Comparison of ENCODE assay signal across 11 mouse cellular contexts in the genomic region with DNA sequence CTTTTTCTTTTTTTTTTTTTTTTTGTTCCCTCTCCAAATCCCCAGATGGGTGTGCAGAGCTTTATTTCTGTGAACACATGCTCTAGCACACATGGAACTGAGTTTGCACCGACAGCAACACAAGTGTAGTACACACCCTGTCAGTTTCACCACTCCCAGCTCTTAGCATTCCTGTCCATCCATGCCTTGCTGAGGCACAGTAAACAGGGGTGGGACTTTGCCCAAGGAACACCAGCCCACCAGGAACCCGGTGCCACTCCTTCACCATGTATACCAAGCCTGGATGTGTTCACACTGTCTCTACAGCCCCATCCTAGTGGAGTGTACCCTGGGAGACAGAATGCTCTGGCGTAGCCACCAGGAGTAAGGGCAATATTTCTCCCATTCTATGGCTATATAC. TPM values are rescaled to one million over a fixed set of nuclear protein-coding genes. Genes with fewer than 3 reads are reported as not detected.
DNase-seq lines count a peak whose midpoint lies in the region; ATAC-seq and TF ChIP-seq lines count a peak whose summit lies in the region.
"Had no signal": no experiment of that assay in that cellular context is flagged by ENCODE, and none has a peak within 500 bp of the region (broad histone marks: within the 10 kb centered on the region; RNA-seq: fewer than 3 reads in every experiment).

No protein-coding gene starts in this region.

- H3K4me2 ChIP-seq in forebrain, embryonic 13.5 days, result peak overlapping the region; percentile 84; the same call in 1 of the 2 replicates
- no peak overlapping the region for H3K4me2 ChIP-seq in midbrain, embryonic 11.5 days
- peak overlapping the region; percentile 97; the same call in 1 of the 2 replicates for H3K4me2 ChIP-seq in embryonic facial prominence, embryonic 15.5 days (replicated peaks)

- H3K4me3 ChIP-seq in forebrain, embryonic 13.5 days, result no peak overlapping the region
- H3K4me3 ChIP-seq in forebrain, embryonic 10.5 days, result no peak overlapping the region
- H3K4me3 ChIP-seq in midbrain, embryonic 11.5 days (ENCODE audit: low read depth, low read length), result no peak overlapping the region
- H3K4me3 ChIP-seq in midbrain, embryonic 10.5 days, result no peak overlapping the region
- 0 out of 2 replicates have a peak overlapping the region, but pooled peaks have one; percentile 75 for H3K4me3 ChIP-seq in embryonic facial prominence, embryonic 15.5 days (replicated peaks)
- H3K4me3 ChIP-seq in olfactory bulb, adult 2 months (ENCODE audit: insufficient read depth, low read depth, low read length), result no peak overlapping the region
- H3K4me3 ChIP-seq in gastrocnemius, adult 2 months, result no peak overlapping the region

- H3K27ac ChIP-seq in forebrain, embryonic 13.5 days, result no peak overlapping the region; the same call in 1 of the 2 replicates
- no peak overlapping the region for H3K27ac ChIP-seq in forebrain, embryonic 10.5 days
- H3K27ac ChIP-seq in midbrain, embryonic 11.5 days (ENCODE audit: low read depth, low read length), result no peak overlapping the region
- no peak overlapping the region for H3K27ac ChIP-seq in midbrain, embryonic 10.5 days (replicated peaks)
- H3K27ac ChIP-seq in embryonic facial prominence, embryonic 15.5 days (replicated peaks), result peak overlapping the region; percentile 66; the same call in 1 of the 2 replicates
- H3K27ac ChIP-seq in olfactory bulb, adult 2 months (ENCODE audit: insufficient read depth, low read depth, low read length), result peak overlapping the region; percentile 13; the same call in 1 of the 2 replicates
- no peak overlapping the region for H3K27ac ChIP-seq in gastrocnemius, adult 2 months

- no peaks in the 10 kb centered on the region for H3K9me3 ChIP-seq in forebrain, embryonic 13.5 days (replicated peaks)
- no peaks in the 10 kb centered on the region for H3K9me3 ChIP-seq in forebrain, embryonic 10.5 days
- H3K9me3 ChIP-seq in midbrain, embryonic 11.5 days (ENCODE audit: control insufficient read depth, low read length), result no peaks in the 10 kb centered on the region
- H3K9me3 ChIP-seq in midbrain, embryonic 10.5 days (replicated peaks), result no peaks in the 10 kb centered on the region
- H3K9me3 ChIP-seq in embryonic facial prominence, embryonic 15.5 days (replicated peaks), result no peaks in the 10 kb centered on the region
- H3K9me3 ChIP-seq: kidney, embryonic 15.5 days had no signal

- TF ChIP-seq CTCF in olfactory bulb, adult 2 months (IDR thresholded peaks at IDR 0.05; ENCODE audit: insufficient read depth, low read depth, low read length), result no peak
- no peak for TF ChIP-seq CTCF in gastrocnemius, adult 2 months (IDR thresholded peaks at IDR 0.05)

- no peak for ATAC-seq in forebrain, embryonic 13.5 days
- ATAC-seq in midbrain, embryonic 11.5 days (ENCODE audit: low FRiP score), result no peak
- ATAC-seq in embryonic facial prominence, embryonic 15.5 days (ENCODE audit: insufficient number of reproducible peaks, low FRiP score, low TSS enrichment, low read depth), result no peak

- H3K9ac ChIP-seq in forebrain, embryonic 13.5 days, result no peak overlapping the region
- no peak overlapping the region for H3K9ac ChIP-seq in midbrain, embryonic 11.5 days (ENCODE audit: low read length)
- no peak overlapping the region for H3K9ac ChIP-seq in embryonic facial prominence, embryonic 15.5 days
- H3K9ac ChIP-seq: lung, embryonic 14.5 days had no signal

- WGBS in forebrain, embryonic 13.5 days, result 58% methylated on average over 3 of the region's 3 CpGs
- 57% methylated on average over 3 of the region's 3 CpGs for WGBS in forebrain, embryonic 10.5 days
- WGBS in midbrain, embryonic 11.5 days, result 67% methylated on average over 3 of the region's 3 CpGs
- 70% methylated on average over 3 of the region's 3 CpGs for WGBS in midbrain, embryonic 10.5 days
- WGBS in embryonic facial prominence, embryonic 15.5 days, result 57% methylated on average over 3 of the region's 3 CpGs
- WGBS in olfactory bulb, adult 2 months, result 40% methylated on average over 3 of the region's 3 CpGs

- no peak for DNase-seq in forebrain, embryonic 10.5 days (ENCODE audit: extremely low spot score, low spot score)
- DNase-seq in midbrain, embryonic 11.5 days (ENCODE audit: low spot score, missing footprints), result peak; percentile 87
- DNase-seq in midbrain, embryonic 10.5 days (ENCODE audit: low spot score), result no peak
- no peak for DNase-seq in gastrocnemius, adult 2 months
- DNase-seq in ovary, postnatal 36 days (ENCODE audit: low spot score), result no peak
- DNase-seq: adrenal gland, adult 2 months; lung, embryonic 14.5 days had no signal

- H3K27me3 ChIP-seq in forebrain, embryonic 13.5 days, result peaks cover 22% of the 10 kb centered on the region
- H3K27me3 ChIP-seq in forebrain, embryonic 10.5 days (ENCODE audit: poor library complexity, severe bottlenecking), result peaks cover 41% of the 10 kb centered on the region
- peaks cover 15% of the 10 kb centered on the region for H3K27me3 ChIP-seq in midbrain, embryonic 11.5 days (ENCODE audit: control insufficient read depth, insufficient read depth, low read length)
- peaks cover 46% of the 10 kb centered on the region for H3K27me3 ChIP-seq in midbrain, embryonic 10.5 days (ENCODE audit: low read depth, poor library complexity, severe bottlenecking)
- peaks cover 9% of the 10 kb centered on the region; the same call in 1 of the 2 replicates for H3K27me3 ChIP-seq in embryonic facial prominence, embryonic 15.5 days

- no peak for TF ChIP-seq POLR2A in olfactory bulb, adult 2 months (IDR thresholded peaks at IDR 0.05; ENCODE audit: insufficient read depth, low read depth, low read length)

- H3K4me1 ChIP-seq in forebrain, embryonic 13.5 days, result peaks cover 30% of the 10 kb centered on the region
- peaks cover 49% of the 10 kb centered on the region for H3K4me1 ChIP-seq in forebrain, embryonic 10.5 days
- H3K4me1 ChIP-seq in midbrain, embryonic 11.5 days (ENCODE audit: control insufficient read depth, insufficient read depth, low read length), result peaks cover 27% of the 10 kb centered on the region
- H3K4me1 ChIP-seq in midbrain, embryonic 10.5 days, result peaks cover 54% of the 10 kb centered on the region
- H3K4me1 ChIP-seq in embryonic facial prominence, embryonic 15.5 days, result peaks cover 43% of the 10 kb centered on the region
- peaks cover 26% of the 10 kb centered on the region for H3K4me1 ChIP-seq in olfactory bulb, adult 2 months (ENCODE audit: control insufficient read depth, insufficient read depth, low read length)

- H3K36me3 ChIP-seq in forebrain, embryonic 13.5 days (ENCODE audit: poor library complexity, severe bottlenecking), result peaks cover 45% of the 10 kb centered on the region
- H3K36me3 ChIP-seq in forebrain, embryonic 10.5 days (replicated peaks), result peaks cover 41% of the 10 kb centered on the region
- H3K36me3 ChIP-seq in midbrain, embryonic 11.5 days (ENCODE audit: control insufficient read depth, insufficient read depth, low read length), result peaks cover 18% of the 10 kb centered on the region; the same call in 1 of the 2 replicates
- peaks cover 44% of the 10 kb centered on the region for H3K36me3 ChIP-seq in midbrain, embryonic 10.5 days
- peaks cover 37% of the 10 kb centered on the region for H3K36me3 ChIP-seq in embryonic facial prominence, embryonic 15.5 days

- intact Hi-C loops in gastrocnemius, adult 2 months (cut with DNase I), result no loop called here

RNA-seq across cellular contexts. Expression of a gene that starts 0.9 kb away (rescaled TPM):
- 2.4 and 3.0 TPM in 2 replicates for polyA plus RNA-seq in forebrain, embryonic 13.5 days (2015; fragmentation: Nextera tagmentation; extraction: Ambion mirVana)
- polyA plus RNA-seq in forebrain, embryonic 10.5 days (2016; fragmentation: Nextera tagmentation; extraction: Ambion mirVana), result 1.00 and 1.2 TPM in 2 replicates
- 1.6 and 1.8 TPM in 2 replicates for polyA plus RNA-seq in midbrain, embryonic 11.5 days (2014; fragmentation: Nextera tagmentation; extraction: Ambion mirVana)
- 1.3 TPM in 2 replicates for polyA plus RNA-seq in midbrain, embryonic 10.5 days (2016; fragmentation: Nextera tagmentation; extraction: Ambion mirVana)
- 13.0 and 13.9 TPM in 2 replicates for polyA plus RNA-seq in embryonic facial prominence, embryonic 15.5 days (2015; fragmentation: Nextera tagmentation; extraction: Ambion mirVana)
- 182 TPM in 1 of 2 replicates, not detected in the other for polyA plus RNA-seq in olfactory bulb, adult 2 months (2012; ENCODE audit: insufficient read depth, insufficient read length, low replicate concordance, missing spikeins)
- total RNA-seq in gastrocnemius, adult 2 months (2021), result under 1 TPM; 0.22 to 0.26 TPM

RNA-seq across cellular contexts. Expression of a gene that starts 27.7 kb away (rescaled TPM):
- polyA plus RNA-seq in forebrain, embryonic 13.5 days (2015; fragmentation: Nextera tagmentation; extraction: Ambion mirVana), result 5.0 and 5.4 TPM in 2 replicates
- polyA plus RNA-seq in forebrain, embryonic 10.5 days (2016; fragmentation: Nextera tagmentation; extraction: Ambion mirVana), result 4.5 and 4.7 TPM in 2 replicates
- 4.4 and 5.9 TPM in 2 replicates for polyA plus RNA-seq in midbrain, embryonic 11.5 days (2014; fragmentation: Nextera tagmentation; extraction: Ambion mirVana)
- polyA plus RNA-seq in midbrain, embryonic 10.5 days (2016; fragmentation: Nextera tagmentation; extraction: Ambion mirVana), result 3.7 and 3.9 TPM in 2 replicates
- 4.8 and 5.3 TPM in 2 replicates for polyA plus RNA-seq in embryonic facial prominence, embryonic 15.5 days (2015; fragmentation: Nextera tagmentation; extraction: Ambion mirVana)
- polyA plus RNA-seq in olfactory bulb, adult 2 months (2012; ENCODE audit: insufficient read depth, insufficient read length, low replicate concordance, missing spikeins), result not detected in 2 replicates
- 1 to 10 TPM; 6.1 to 6.6 TPM for total RNA-seq in gastrocnemius, adult 2 months (2021)

RNA-seq across cellular contexts. Expression of a gene that starts 31.0 kb away (rescaled TPM):
- polyA plus RNA-seq in forebrain, embryonic 13.5 days (2015; fragmentation: Nextera tagmentation; extraction: Ambion mirVana), result 46.4 and 51.1 TPM in 2 replicates
- polyA plus RNA-seq in forebrain, embryonic 10.5 days (2016; fragmentation: Nextera tagmentation; extraction: Ambion mirVana), result 45.7 and 49.7 TPM in 2 replicates
- polyA plus RNA-seq in midbrain, embryonic 11.5 days (2014; fragmentation: Nextera tagmentation; extraction: Ambion mirVana), result 51.9 and 53.1 TPM in 2 replicates
- polyA plus RNA-seq in midbrain, embryonic 10.5 days (2016; fragmentation: Nextera tagmentation; extraction: Ambion mirVana), result 49.0 and 55.7 TPM in 2 replicates
- 37.0 and 42.2 TPM in 2 replicates for polyA plus RNA-seq in embryonic facial prominence, embryonic 15.5 days (2015; fragmentation: Nextera tagmentation; extraction: Ambion mirVana)
- polyA plus RNA-seq in olfactory bulb, adult 2 months (2012; ENCODE audit: insufficient read depth, insufficient read length, low replicate concordance, missing spikeins), result not detected in 2 replicates
- 10 to 100 TPM; 17.4 to 21.9 TPM for total RNA-seq in gastrocnemius, adult 2 months (2021)

RNA-seq across cellular contexts. Expression of a gene that starts 40.4 kb away (rescaled TPM):
- 31.3 and 32.9 TPM in 2 replicates for polyA plus RNA-seq in forebrain, embryonic 13.5 days (2015; fragmentation: Nextera tagmentation; extraction: Ambion mirVana)
- 22.9 and 24.1 TPM in 2 replicates for polyA plus RNA-seq in forebrain, embryonic 10.5 days (2016; fragmentation: Nextera tagmentation; extraction: Ambion mirVana)
- 24.0 and 25.1 TPM in 2 replicates for polyA plus RNA-seq in midbrain, embryonic 11.5 days (2014; fragmentation: Nextera tagmentation; extraction: Ambion mirVana)
- polyA plus RNA-seq in midbrain, embryonic 10.5 days (2016; fragmentation: Nextera tagmentation; extraction: Ambion mirVana), result 22.9 and 24.3 TPM in 2 replicates
- 28.7 and 30.4 TPM in 2 replicates for polyA plus RNA-seq in embryonic facial prominence, embryonic 15.5 days (2015; fragmentation: Nextera tagmentation; extraction: Ambion mirVana)
- 206 and 252 TPM in 2 replicates for polyA plus RNA-seq in olfactory bulb, adult 2 months (2012; ENCODE audit: insufficient read depth, insufficient read length, low replicate concordance, missing spikeins)
- 10 to 100 TPM; 51.8 to 69.4 TPM for total RNA-seq in gastrocnemius, adult 2 months (2021)

Comparison
In these comparisons a context has a peak if more than half of its experiments do, and no peak if none do; other contexts are left out.
1. H3K27ac ChIP-seq: peak in embryonic facial prominence, embryonic 15.5 days (single experiment) and olfactory bulb, adult 2 months (single experiment); none in forebrain, embryonic 13.5 days (single experiment), forebrain, embryonic 10.5 days (single experiment), midbrain, embryonic 11.5 days (single experiment), midbrain, embryonic 10.5 days (single experiment) and gastrocnemius, adult 2 months (single experiment).